Mouse (Mus musculus) adrenal gland, adult 10 weeks (tissue): ENCODE measurements around the gene Gm49342. TPM values are rescaled to one million over a fixed set of nuclear protein-coding genes. Genes with fewer than 3 reads are reported as not detected.

Source experiments
- polyA plus RNA-seq: library from polyadenylated mRNA; stranded (reverse); fragments of 350-450 nt; fragmentation: Illumina TruSeq; extraction: RNeasy Lipid Tissue Mini Kit (QIAGEN cat#74804); gene quantifications from one replicate; pipeline ENCODE4 v1.2.3, GENCODE M21; 2014; ENCODE audit warnings: low read depth, low replicate concordance

Gene Gm49342
- polyA plus RNA-seq: not detected

DNA sequence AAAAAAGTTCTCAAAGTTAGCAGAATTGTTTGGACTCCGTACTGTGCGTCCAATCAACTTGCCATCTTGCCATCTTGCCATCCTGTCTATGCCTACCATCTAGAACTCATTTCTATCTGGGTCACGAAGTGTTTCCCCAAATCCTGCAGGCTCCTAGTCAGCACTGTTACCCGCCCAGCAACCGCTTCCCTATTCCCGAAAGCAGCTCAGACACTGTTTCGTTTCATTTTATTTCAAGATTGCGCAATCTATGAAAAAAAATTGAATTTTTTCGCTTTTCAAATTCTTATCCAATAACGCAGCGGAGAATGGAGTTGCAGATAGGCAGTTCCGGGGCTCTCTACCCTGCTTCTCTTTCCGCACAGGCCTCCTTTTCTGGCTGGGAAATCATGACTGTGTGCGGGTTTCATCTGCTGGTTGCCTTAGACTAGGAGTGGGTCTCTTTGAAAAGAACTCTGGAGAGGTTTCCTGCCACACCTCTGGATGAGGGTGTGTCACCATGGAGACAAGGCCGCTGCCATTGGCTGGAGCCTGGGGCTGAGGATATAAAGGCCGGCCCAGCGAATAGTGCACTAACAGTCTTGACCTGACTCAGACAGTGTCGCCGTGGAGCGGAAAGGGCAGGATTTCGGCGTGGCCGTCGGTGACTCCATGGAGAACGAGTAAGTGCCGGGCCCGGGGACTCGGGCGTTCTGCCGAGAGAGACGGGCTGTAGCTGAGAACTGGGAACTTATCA lies at the start of gene Gm49342:
Gm49342 (plus strand) TSS at position 586 of the 736 bp plus-strand sequence.

DNA sequence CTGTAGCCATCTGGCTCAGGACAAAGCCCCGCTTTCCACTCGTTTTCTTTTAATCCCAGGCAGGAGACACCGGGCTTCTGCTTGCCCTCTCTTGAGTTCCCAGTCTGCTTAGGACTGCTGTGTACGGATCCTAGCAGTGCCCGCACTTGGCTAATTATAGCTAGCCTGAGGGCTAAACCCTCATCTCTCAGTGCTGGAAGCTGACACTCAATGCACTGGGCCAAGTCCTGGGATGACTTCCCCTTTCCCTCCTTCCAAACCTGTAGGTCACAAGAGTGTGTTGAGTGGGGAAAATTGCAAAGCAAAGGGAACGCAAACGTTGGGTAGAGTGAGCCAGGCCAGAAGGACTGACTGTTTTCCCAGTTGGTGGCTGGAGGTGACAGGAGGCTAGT lies 46.9 kb upstream of the Gm49342 start, which contains the start of gene Klhl33:
Klhl33 (minus strand) TSS at position 134 of the 392 bp plus-strand sequence.

DNA sequence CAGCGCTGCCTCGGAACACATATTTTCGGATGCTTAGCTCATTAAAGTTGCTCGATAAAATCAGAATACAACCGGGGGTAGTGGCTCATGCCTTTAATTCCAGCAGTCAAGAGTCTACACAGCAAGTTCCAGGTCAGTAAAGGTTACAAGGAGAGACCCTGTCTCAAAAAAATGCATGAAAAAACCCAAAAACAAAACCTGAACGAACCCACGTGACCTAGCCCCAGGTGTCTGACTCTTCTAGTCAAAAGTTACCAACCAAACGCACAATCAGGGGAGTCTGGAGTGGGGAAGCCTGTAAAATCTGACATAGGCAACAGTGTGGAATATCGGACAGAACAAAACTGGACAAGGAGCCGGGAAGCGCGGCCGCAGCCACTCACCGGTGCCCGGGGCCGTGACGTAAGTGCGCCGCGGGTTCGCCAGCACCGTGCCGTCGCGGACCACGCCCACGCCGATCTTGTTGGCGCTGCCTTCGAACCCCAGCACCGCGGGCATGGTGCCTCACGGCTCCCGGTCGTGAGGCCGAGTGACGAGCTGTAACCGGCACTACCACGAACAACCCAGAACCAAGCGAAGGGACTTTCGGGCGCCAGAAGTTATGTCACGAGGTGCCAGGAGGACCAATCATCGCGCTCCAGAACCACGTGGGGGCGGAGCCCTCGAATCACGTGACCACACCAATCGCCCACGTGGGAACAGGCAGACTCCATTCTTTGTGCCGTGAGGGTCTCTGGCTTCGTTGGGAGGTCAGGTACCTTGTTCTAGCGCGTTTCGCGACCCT lies 19.8 kb upstream of the Gm49342 start, which contains the start of the genes Osgep and Apex1:
Osgep (minus strand) TSS at position 613 of the 784 bp plus-strand sequence.
Apex1 (plus strand) TSS at position 688 of the 784 bp plus-strand sequence.

DNA sequence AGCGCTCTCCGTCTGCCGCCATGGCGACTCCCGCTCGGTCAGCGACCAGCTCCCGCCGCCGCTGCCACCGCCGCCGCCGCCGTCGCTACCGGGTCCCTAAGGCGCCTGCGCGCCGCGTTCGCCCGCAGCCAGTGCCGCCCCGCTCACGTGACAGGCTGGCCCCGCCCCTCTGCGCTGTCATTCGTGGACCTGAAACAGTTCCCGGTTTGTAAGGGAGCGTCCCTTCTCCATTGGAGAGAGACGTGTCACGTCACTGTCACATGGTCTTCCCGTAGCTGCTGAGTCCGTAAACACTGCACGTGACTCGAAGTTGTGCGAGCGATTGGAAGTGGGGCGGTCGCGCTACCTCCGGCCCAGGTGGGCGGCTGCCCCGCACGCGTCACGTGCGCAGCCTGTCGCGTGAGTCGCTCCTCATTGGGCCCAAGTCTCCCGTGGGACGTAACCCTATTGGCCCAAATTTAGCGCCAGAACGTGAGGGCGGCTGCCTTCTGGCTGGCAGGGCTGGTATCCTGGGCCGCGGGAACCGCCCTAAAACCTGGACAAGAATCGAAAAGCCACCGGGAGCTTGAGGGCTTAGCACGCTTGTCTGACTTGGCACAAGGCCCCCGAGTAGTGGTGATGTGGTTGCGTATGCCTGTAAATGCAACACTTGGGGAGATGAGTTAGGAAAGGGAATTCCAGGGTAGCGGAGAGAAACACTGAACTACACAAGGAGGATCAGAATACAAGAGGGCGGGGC lies 13.4 kb upstream of the Gm49342 start, which contains the start of the genes Pip4p1 and Pnp:
Pip4p1 (minus strand) TSS at position 103 of the 739 bp plus-strand sequence.
Pnp (plus strand) TSS at position 329 of the 739 bp plus-strand sequence.

DNA sequence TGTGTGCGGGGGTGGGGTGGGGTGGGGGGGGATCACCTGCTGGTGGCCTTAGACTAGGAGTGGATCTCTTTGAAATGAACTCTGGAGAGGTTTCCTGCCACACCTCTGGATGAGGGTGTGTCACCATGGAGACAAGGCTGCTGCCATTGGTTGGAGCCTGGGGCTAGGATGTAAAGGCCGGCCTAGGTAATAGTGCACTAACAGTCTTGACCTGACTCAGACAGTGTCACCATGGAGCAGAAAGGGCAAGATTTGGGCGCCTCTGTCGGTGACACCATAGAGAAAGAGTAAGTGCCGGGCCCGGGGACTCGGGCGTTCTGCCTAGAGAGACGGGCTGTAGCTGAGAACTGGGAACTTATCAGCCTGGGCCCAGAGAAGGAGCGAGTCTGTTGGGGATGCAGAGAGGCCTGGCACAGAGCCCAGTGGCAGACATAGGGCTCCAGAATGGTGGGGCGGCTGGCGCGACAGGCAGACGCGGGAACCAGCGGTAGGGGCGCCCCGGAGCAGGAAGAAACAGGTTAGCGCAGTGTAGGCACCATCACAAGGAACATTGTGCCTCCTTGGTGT lies 11.7 kb downstream of the Gm49342 start, which contains the start of gene Pnp2:
Pnp2 (plus strand) TSS at position 51 of the 567 bp plus-strand sequence.

DNA sequence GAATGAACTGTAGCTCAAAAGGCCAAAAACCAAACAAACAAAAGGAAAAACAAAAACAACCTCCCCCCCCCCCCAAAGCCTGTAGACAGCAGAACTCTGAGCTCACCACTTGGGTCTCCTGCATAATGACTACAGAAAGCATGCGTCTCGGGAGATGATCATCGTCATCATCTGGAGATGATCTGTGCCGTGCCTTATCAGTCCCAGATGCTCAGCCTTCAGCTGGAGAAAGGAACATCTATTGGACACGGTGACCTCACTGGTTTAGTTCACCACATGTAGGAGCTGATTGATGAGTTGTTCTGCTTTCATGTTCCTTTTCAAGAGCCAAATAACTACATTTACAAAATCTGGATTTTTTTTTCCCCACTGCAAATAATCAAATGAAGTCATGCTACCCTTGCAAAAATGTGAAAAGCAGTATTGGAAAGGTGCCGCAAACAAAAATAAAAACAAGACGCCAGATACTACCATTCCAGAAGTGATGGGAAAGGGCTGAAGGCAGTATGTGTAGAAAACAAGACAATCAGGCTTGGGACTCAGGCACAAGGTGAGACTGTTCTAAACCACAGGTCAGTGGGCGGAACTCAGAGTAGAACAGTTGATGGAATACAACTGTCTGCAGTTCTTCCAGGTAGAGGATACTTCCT lies 63.0 kb downstream of the Gm49342 start, which contains the start of gene Rnase10:
Rnase10 (plus strand) TSS at position 600 of the 650 bp plus-strand sequence.

Other genes with a start within 250 kb of the Gm49342 start
- not detected for gene Olfr748, start 237.1 kb upstream of the Gm49342 start, polyA plus RNA-seq
- gene Olfr749, start 199.4 kb upstream of the Gm49342 start, polyA plus RNA-seq: not detected
- 14.5 TPM for gene Ttc5, start 159.0 kb upstream of the Gm49342 start, polyA plus RNA-seq
- not detected for gene Ccnb1ip1, start 136.8 kb upstream of the Gm49342 start, polyA plus RNA-seq
- gene Parp2, start 136.7 kb upstream of the Gm49342 start, polyA plus RNA-seq: 45.3 TPM
- 11.6 TPM for gene Tep1, start 74.0 kb upstream of the Gm49342 start, polyA plus RNA-seq
- gene Klhl33, start 47.0 kb upstream of the Gm49342 start, polyA plus RNA-seq: 1.8 TPM
- gene Osgep, start 19.6 kb upstream of the Gm49342 start, polyA plus RNA-seq: 12.5 TPM
- 28.1 TPM for gene Apex1, start 19.5 kb upstream of the Gm49342 start, polyA plus RNA-seq
- gene Pip4p1, start 13.7 kb upstream of the Gm49342 start, polyA plus RNA-seq: 19.0 TPM
- gene Pnp, start 13.4 kb upstream of the Gm49342 start, polyA plus RNA-seq: 56.6 TPM
- gene Pnp2, start 11.5 kb downstream of the Gm49342 start, polyA plus RNA-seq: 0.52 TPM
- gene Rnase10, start 63.2 kb downstream of the Gm49342 start, polyA plus RNA-seq: 0.52 TPM
- gene Rnase9, start 97.4 kb downstream of the Gm49342 start, polyA plus RNA-seq: not detected
- gene Rnase11, start 105.6 kb downstream of the Gm49342 start, polyA plus RNA-seq: not detected
- gene Rnase12, start 113.1 kb downstream of the Gm49342 start, polyA plus RNA-seq: not detected
- not detected for gene Olfr750, start 129.9 kb downstream of the Gm49342 start, polyA plus RNA-seq
- gene Rnase4, start 146.6 kb downstream of the Gm49342 start, polyA plus RNA-seq: 152 TPM
- 0.76 TPM for gene Ang, start 146.6 kb downstream of the Gm49342 start, polyA plus RNA-seq
- not detected for gene Eddm3b, start 169.9 kb downstream of the Gm49342 start, polyA plus RNA-seq
- 2.6 TPM for gene Rnase6, start 179.4 kb downstream of the Gm49342 start, polyA plus RNA-seq
- 1.1 TPM for gene Rnase1, start 202.3 kb downstream of the Gm49342 start, polyA plus RNA-seq
- gene Rnase2b, start 217.7 kb downstream of the Gm49342 start, polyA plus RNA-seq: not detected